Mouse (Mus musculus) bone marrow, adult 2 months (tissue): ENCODE data around the gene Jchain. TPM values are rescaled to one million over a fixed set of nuclear protein-coding genes. Genes with fewer than 3 reads are reported as not detected.
"Not testable (repeated sequence)": the region's sequence is repeated elsewhere in the genome, so short reads cannot be mapped to it uniquely, and the experiment has no call there.

ENCODE experiments used
- H3K27ac ChIP-seq: fragments of 200-500 bp; 2 replicates; pipeline ENCODE4 v1.5.1; 2012; ENCODE audit warnings: low read depth, mild to moderate bottlenecking, control low read depth, inconsistent platforms, low read length; ENCODE audit not compliant: control insufficient read depth, poor library complexity, insufficient read depth
- H3K4me1 ChIP-seq: fragments of 200-500 bp; 2 replicates; pipeline ENCODE4 v1.6.1; 2011; ENCODE audit warnings: low read length; ENCODE audit not compliant: control insufficient read depth, insufficient read depth
- H3K4me3 ChIP-seq: fragments of 200-500 bp; replicated peaks from 2 replicates; pipeline ENCODE3; 2011; ENCODE audit warnings: mild to moderate bottlenecking, low read depth, low read length, control low read depth; ENCODE audit not compliant: control insufficient read depth
- CTCF ChIP-seq: fragments of 200-500 bp; IDR thresholded peaks from 2 replicates; pipeline ENCODE4 v1.5.1; 2011; ENCODE audit warnings: low read length, control low read depth; ENCODE audit not compliant: control insufficient read depth, insufficient read depth
- POLR2A ChIP-seq: fragments of 200-500 bp; IDR thresholded peaks from 2 replicates; pipeline ENCODE4 v1.6.1; 2011; ENCODE audit warnings: low read depth, mild to moderate bottlenecking, control low read depth, low read length, borderline replicate concordance; ENCODE audit not compliant: control insufficient read depth
- WGBS: fragments of 180-500 bp; shearing (Covaris S2); methylation state at CpG from one replicate; pipeline ENCODE4 v1.1.7; 2018; 5-methylcytosine and 5-hydroxymethylcytosine counted together
- polyA plus RNA-seq: library from polyadenylated mRNA; stranded (reverse); fragments of >200 nt; gene quantifications from 2 replicates; pipeline ENCODE4 v1.2.4, GENCODE M21; 2011; ENCODE audit warnings: low replicate concordance; ENCODE audit not compliant: missing spikeins, insufficient read depth, insufficient read length

Gene Jchain
- polyA plus RNA-seq, 1 experiment = 6.3 TPM

DNA sequence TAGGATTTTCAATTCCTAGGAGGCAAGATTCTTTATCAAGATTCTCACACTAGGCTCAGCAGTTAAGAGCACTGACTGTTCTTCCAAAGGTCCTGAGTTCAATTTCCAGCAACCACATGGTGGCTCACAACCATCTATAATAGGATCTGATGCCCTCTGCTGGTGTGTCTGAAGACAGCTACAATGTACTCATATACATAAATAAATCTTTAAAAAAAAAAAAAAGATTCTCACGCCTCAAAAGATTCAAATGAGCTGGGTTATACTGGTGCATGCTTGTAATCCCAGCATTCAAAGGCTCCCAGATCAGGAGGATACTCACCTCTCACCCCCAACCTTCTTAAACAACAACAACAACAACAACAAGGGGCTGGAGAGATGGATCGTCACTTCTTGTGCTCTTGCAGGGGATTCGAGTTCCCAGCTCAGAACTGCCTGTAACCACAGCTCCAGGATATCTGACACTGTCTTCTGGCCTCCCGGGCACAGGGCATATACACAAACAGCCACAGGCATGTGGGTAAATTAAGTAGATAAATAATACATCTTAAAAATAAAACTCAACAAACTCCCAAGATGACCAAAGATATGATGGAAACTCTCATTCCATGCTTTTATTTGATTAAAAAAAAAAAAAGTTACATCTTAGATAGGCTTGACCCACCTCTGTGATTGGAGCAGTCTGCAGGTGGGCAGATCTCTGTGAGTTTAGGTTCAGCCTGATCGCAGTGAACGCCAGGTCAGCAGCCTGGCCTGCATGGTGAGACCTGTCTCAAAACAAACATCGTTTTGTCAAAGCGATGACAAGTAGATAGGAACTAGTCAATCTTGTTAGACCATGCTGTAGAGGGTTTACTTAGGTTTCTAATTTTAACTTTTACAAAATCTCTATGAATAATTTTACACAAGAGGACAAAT lies 35.4 kb upstream of the Jchain start:
- 76% methylated on average over 8 of the region's 8 CpGs for WGBS
- Histone ChIP-seq H3K4me1 (no peaks in the 10 kb centered on the region), H3K27ac (no peak overlapping the region), H3K4me3 (no peak overlapping the region)
- no peak for TF ChIP-seq POLR2A
- no peak for TF ChIP-seq CTCF

- WGBS = 81% methylated on average over 9 of the region's 9 CpGs
- TF ChIP-seq CTCF (no peak), POLR2A (no peak)
Measured at GRCm38 (mm10) chr5:88561080-88561814, 33.6 kb upstream of the Jchain start.

GRCm38 (mm10) chr5:88558991-88559390 lies 31.3 kb upstream of the Jchain start:
- Histone ChIP-seq H3K27ac (no peak overlapping the region), H3K4me3 (no peak overlapping the region), H3K4me1 (peaks cover 2% of the 10 kb centered on the region; the same call in 1 of the 2 replicates)
- 36% methylated on average over 1 of the region's 1 CpGs for WGBS
- TF ChIP-seq CTCF = no peak

More at GRCm38 (mm10) chr5:88561080-88561814, 33.6 kb upstream of the Jchain start:
- Histone ChIP-seq H3K4me1 (no peaks in the 10 kb centered on the region), H3K27ac (no peak overlapping the region), H3K4me3 (no peak overlapping the region)

GRCm38 (mm10) chr5:88554086-88554886 lies 26.6 kb upstream of the Jchain start, which contains the start of gene Utp3:
Gene Utp3, plus strand, starts transcription at chr5:88554462.
- H3K4me1 ChIP-seq = peaks cover 2% of the 10 kb centered on the region; the same call in 1 of the 2 replicates
- under 1% methylated on average over 72 of the region's 76 CpGs for WGBS

DNA sequence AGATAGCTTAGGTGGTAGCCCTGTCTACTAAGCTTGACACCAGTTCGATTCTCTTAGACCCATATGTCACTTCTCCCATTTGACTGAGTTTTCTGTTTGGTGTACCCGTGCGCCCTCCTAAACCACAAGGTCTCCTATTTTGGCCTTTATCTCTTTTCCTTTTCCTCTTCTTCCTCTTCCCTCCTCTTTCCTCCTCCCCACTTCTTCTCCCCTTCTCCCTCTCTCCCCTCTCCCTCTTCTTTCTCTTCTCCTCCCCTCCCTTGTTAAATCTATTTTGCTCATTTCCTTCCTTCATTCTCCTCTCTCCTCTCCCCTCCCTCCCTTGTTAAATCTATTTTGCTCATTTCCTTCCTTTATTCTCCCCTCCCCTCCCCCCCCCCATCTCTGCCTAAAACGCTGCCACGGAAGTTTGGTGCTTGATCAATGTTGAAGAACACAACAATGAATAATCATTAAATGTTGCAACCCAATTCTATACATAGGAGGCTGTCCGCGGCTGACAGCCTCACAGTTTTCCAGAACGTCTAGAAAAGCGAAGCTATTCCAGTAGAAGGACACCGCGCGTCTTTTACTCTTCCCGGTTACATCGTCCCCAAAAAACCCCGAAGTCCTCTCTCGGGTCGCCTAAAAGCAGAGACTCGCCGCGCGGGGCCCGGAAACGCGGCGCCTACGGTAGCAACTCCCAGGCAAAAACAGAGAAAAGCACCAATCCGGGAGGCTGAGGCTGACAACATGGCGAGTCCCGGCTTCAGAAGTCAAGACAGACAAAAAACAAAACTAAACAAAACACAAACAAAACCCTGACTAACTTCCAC lies 25.8 kb upstream of the Jchain start:
- Histone ChIP-seq H3K4me3 (peak overlapping the region; percentile 83), H3K27ac (peak overlapping the region; percentile 94), H3K4me1 (peaks cover 2% of the 10 kb centered on the region; the same call in 1 of the 2 replicates)
- no peak for TF ChIP-seq CTCF
- no peak for TF ChIP-seq POLR2A
- WGBS = under 1% methylated on average over 29 of the region's 29 CpGs

More at GRCm38 (mm10) chr5:88554086-88554886, 26.6 kb upstream of the Jchain start, which contains the start of gene Utp3:
- Histone ChIP-seq H3K4me3 (peak within 1 kb of the TSS; percentile 93), H3K27ac (peak within 1 kb of the TSS; percentile 94)
- TF ChIP-seq CTCF = peak; percentile 81
- peak; percentile 91; the same call in 1 of the 2 replicates for TF ChIP-seq POLR2A

GRCm38 (mm10) chr5:88545536-88545935 lies 17.8 kb upstream of the Jchain start:
- Histone ChIP-seq H3K27ac (no peak overlapping the region), H3K4me1 (no peaks in the 10 kb centered on the region), H3K4me3 (no peak overlapping the region)
- 85% methylated on average over 7 of the region's 7 CpGs for WGBS
- no peak for TF ChIP-seq CTCF
- no peak for TF ChIP-seq POLR2A

- not testable (repeated sequence) for H3K27ac ChIP-seq, H3K4me1 ChIP-seq, H3K4me3 ChIP-seq
- WGBS = 79% methylated on average over 1 of the region's 1 CpGs
Measured at GRCm38 (mm10) chr5:88544411-88544810, 16.7 kb upstream of the Jchain start.
